22 mouse cellular contexts compared by ENCODE assay signal in the genomic region with DNA sequence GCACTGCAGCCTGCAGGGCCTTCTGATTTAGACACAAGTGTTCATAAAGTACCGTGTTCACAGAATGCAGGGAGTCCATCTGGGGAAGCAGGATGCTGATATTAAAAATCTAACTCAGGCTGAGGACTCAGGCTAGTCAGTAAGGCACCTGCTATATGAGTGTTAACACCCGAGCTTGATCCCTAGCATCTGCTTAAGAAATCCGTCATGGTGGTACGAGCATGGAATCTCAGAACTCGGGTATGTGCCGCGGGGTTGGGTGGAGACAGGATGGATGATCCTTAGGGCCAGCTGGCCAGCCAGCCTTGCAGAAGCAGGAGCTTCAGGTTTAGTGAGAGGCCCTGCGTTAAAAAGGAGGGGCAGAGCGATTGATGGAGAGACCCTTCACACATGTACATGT.
DNase-seq lines count a peak whose midpoint lies in the region; ATAC-seq and TF ChIP-seq lines count a peak whose summit lies in the region.
"Had no signal": no experiment of that assay in that cellular context is flagged by ENCODE, and none has a peak within 500 bp of the region (broad histone marks: within the 10 kb centered on the region; RNA-seq: fewer than 3 reads in every experiment).

No protein-coding gene starts in this region.

- no peaks in the 10 kb centered on the region for H3K36me3 ChIP-seq in kidney, embryonic 14.5 days (ENCODE audit: control insufficient read depth, insufficient read depth, low read length)
- H3K36me3 ChIP-seq in midbrain, embryonic 11.5 days (ENCODE audit: control insufficient read depth, insufficient read depth, low read length), result no peaks in the 10 kb centered on the region
- no peaks in the 10 kb centered on the region for H3K36me3 ChIP-seq in midbrain, postnatal 0 days (ENCODE audit: insufficient read depth, low read length)
- H3K36me3 ChIP-seq: embryonic facial prominence, embryonic 13.5 days; forebrain, embryonic 15.5 days; heart, embryonic 13.5 days; hindbrain, embryonic 12.5 days had no signal

- H3K4me2 ChIP-seq in kidney, embryonic 14.5 days (replicated peaks; ENCODE audit: low read depth, low read length), result no peak overlapping the region; the same call in 1 of the 2 replicates
- H3K4me2 ChIP-seq in midbrain, embryonic 11.5 days, result no peak overlapping the region
- no peak overlapping the region for H3K4me2 ChIP-seq in midbrain, postnatal 0 days (ENCODE audit: low read depth, low read length, poor library complexity, severe bottlenecking)
- H3K4me2 ChIP-seq: heart, embryonic 13.5 days; hindbrain, embryonic 12.5 days had no signal

- H3K27ac ChIP-seq in kidney, embryonic 14.5 days (ENCODE audit: low read depth, low read length), result no peak overlapping the region
- H3K27ac ChIP-seq in midbrain, embryonic 11.5 days (ENCODE audit: low read depth, low read length), result no peak overlapping the region
- H3K27ac ChIP-seq in midbrain, postnatal 0 days (ENCODE audit: low read depth, low read length), result no peak overlapping the region
- H3K27ac ChIP-seq: forebrain, embryonic 15.5 days; gastrocnemius, adult 2 months; heart, embryonic 13.5 days; hindbrain, embryonic 12.5 days had no signal

- H3K9ac ChIP-seq in kidney, embryonic 14.5 days (ENCODE audit: low read depth, low read length), result no peak overlapping the region
- H3K9ac ChIP-seq in midbrain, embryonic 11.5 days (ENCODE audit: low read length), result no peak overlapping the region
- H3K9ac ChIP-seq in midbrain, postnatal 0 days (replicated peaks; ENCODE audit: low read length, poor library complexity, severe bottlenecking), result no peak overlapping the region
- H3K9ac ChIP-seq: embryonic facial prominence, embryonic 13.5 days; forebrain, embryonic 15.5 days; heart, embryonic 13.5 days; hindbrain, embryonic 12.5 days had no signal

- no peaks in the 10 kb centered on the region for H3K9me3 ChIP-seq in kidney, embryonic 14.5 days (ENCODE audit: control insufficient read depth, low read length)
- no peaks in the 10 kb centered on the region for H3K9me3 ChIP-seq in midbrain, embryonic 11.5 days (ENCODE audit: control insufficient read depth, low read length)
- no peaks in the 10 kb centered on the region for H3K9me3 ChIP-seq in midbrain, postnatal 0 days (ENCODE audit: low read length)
- H3K9me3 ChIP-seq: embryonic facial prominence, embryonic 13.5 days; forebrain, embryonic 15.5 days; heart, embryonic 13.5 days; hindbrain, embryonic 12.5 days had no signal

- WGBS in kidney, embryonic 14.5 days, result 54% methylated on average over 9 of the region's 9 CpGs
- WGBS in midbrain, embryonic 11.5 days, result 68% methylated on average over 9 of the region's 9 CpGs
- WGBS in midbrain, postnatal 0 days, result 59% methylated on average over 9 of the region's 9 CpGs

- DNase-seq in embryo, embryonic 11 days, result peak; percentile 15
- no peak for DNase-seq in embryo, embryonic 10.5 days (ENCODE audit: low spot score)
- DNase-seq in kidney, adult 11 months, result no peak
- peak; percentile 87 for DNase-seq in midbrain, embryonic 11.5 days (ENCODE audit: low spot score, missing footprints)
- DNase-seq in midbrain, postnatal 0 days (ENCODE audit: low spot score), result no peak
- no peak for DNase-seq in urinary bladder, postnatal 25 days (ENCODE audit: low spot score)
- DNase-seq in spleen, postnatal 14 days (ENCODE audit: low spot score in 2 of 2), result no peak
- DNase-seq: adrenal gland, postnatal 14 days; cerebellum, adult 11-12 months; cerebellum, adult 9-10 months; cerebellum, postnatal 25 days; gastrocnemius, adult 2 months; gastrocnemius, postnatal 25 days; heart, postnatal 4 days had no signal

- no peaks in the 10 kb centered on the region for H3K27me3 ChIP-seq in kidney, embryonic 14.5 days (ENCODE audit: control insufficient read depth, insufficient read depth, low read length)
- no peaks in the 10 kb centered on the region for H3K27me3 ChIP-seq in midbrain, embryonic 11.5 days (ENCODE audit: control insufficient read depth, insufficient read depth, low read length)
- no peaks in the 10 kb centered on the region for H3K27me3 ChIP-seq in midbrain, postnatal 0 days (ENCODE audit: insufficient read depth, low read length)
- H3K27me3 ChIP-seq: embryonic facial prominence, embryonic 13.5 days; forebrain, embryonic 15.5 days; heart, embryonic 13.5 days had no signal

- H3K4me3 ChIP-seq in kidney, embryonic 14.5 days (ENCODE audit: low read length), result no peak overlapping the region
- H3K4me3 ChIP-seq in midbrain, embryonic 11.5 days (ENCODE audit: low read depth, low read length), result no peak overlapping the region
- H3K4me3 ChIP-seq in midbrain, postnatal 0 days (ENCODE audit: low read depth, low read length), result no peak overlapping the region
- H3K4me3 ChIP-seq: embryonic facial prominence, embryonic 13.5 days; forebrain, embryonic 15.5 days; gastrocnemius, adult 2 months; heart, embryonic 13.5 days; hindbrain, embryonic 12.5 days had no signal

- no peaks in the 10 kb centered on the region for H3K4me1 ChIP-seq in kidney, embryonic 14.5 days (ENCODE audit: control insufficient read depth, insufficient read depth, low read length)
- peaks cover 8% of the 10 kb centered on the region for H3K4me1 ChIP-seq in midbrain, embryonic 11.5 days (ENCODE audit: control insufficient read depth, insufficient read depth, low read length)
- H3K4me1 ChIP-seq in midbrain, postnatal 0 days (ENCODE audit: insufficient read depth, low read length), result no peaks in the 10 kb centered on the region

- ATAC-seq in kidney, embryonic 14.5 days (ENCODE audit: low FRiP score, low TSS enrichment), result 0 out of 2 replicates have a peak, but pooled peaks have one; percentile 57
- no peak for ATAC-seq in midbrain, embryonic 11.5 days (ENCODE audit: low FRiP score)
- no peak for ATAC-seq in midbrain, postnatal 0 days (ENCODE audit: low FRiP score)
- ATAC-seq: activated CD4-positive, CD25-positive, alpha-beta regulatory T cell, adult 4 months; hindbrain, embryonic 16.5 days; inflammation-experienced regulatory T-cells, adult 6 months had no signal

- TF ChIP-seq CTCF in midbrain, postnatal 0 days (IDR thresholded peaks at IDR 0.05), result no peak

Comparison
In these comparisons a context has a peak if more than half of its experiments do, and no peak if none do; other contexts are left out.
1. DNase-seq: peak in embryo, embryonic 11 days (single experiment) and midbrain, embryonic 11.5 days (single experiment); none in embryo, embryonic 10.5 days (single experiment), kidney, adult 11 months (single experiment), midbrain, postnatal 0 days (single experiment), urinary bladder, postnatal 25 days (single experiment) and spleen, postnatal 14 days (0 of 2).